Mouse (Mus musculus) midbrain, embryonic 12.5 days (tissue): ENCODE results near the gene Lrrc8d. TPM values are rescaled to one million over a fixed set of nuclear protein-coding genes. Genes with fewer than 3 reads are reported as not detected.
A peak's percentile ranks its signal among the peaks of the same experiment; 100 is the strongest.

Experiments used
- ATAC-seq: fragments of 200-750 bp; cut with Nextera tagmentation; 2 replicates; pipeline ENCODE4 v1.8.0; 2017; ENCODE audit warnings: low read depth, moderate TSS enrichment, moderate library complexity; ENCODE audit not compliant: low FRiP score
- H3K27ac ChIP-seq: fragments of 300-500 bp; sonication (generic); replicated peaks from 2 replicates; pipeline ENCODE4 v1.5.1; 2016; ENCODE audit warnings: mild to moderate bottlenecking
- H3K27me3 ChIP-seq: fragments of 300-500 bp; sonication (generic); 2 replicates; pipeline ENCODE4 v1.6.1; 2016; ENCODE audit warnings: mild to moderate bottlenecking
- H3K36me3 ChIP-seq: fragments of 300-500 bp; sonication (generic); 2 replicates; pipeline ENCODE4 v1.6.1; 2016
- H3K4me1 ChIP-seq: fragments of 300-500 bp; sonication (generic); 2 replicates; pipeline ENCODE4 v1.6.1; 2016
- H3K4me2 ChIP-seq: fragments of 300-500 bp; sonication (generic); replicated peaks from 2 replicates; pipeline ENCODE4 v1.6.1; 2016; ENCODE audit warnings: mild to moderate bottlenecking, moderate library complexity
- H3K4me3 ChIP-seq: fragments of 300-500 bp; sonication (generic); 2 replicates; pipeline ENCODE4 v1.5.1; 2016; ENCODE audit warnings: mild to moderate bottlenecking
- H3K9ac ChIP-seq: fragments of 300-500 bp; sonication (generic); replicated peaks from 2 replicates; pipeline ENCODE4 v1.6.1; 2016; ENCODE audit warnings: mild to moderate bottlenecking, moderate library complexity
- H3K9me3 ChIP-seq: fragments of 300-500 bp; sonication (generic); 2 replicates; pipeline ENCODE4 v1.6.1; 2016; ENCODE audit warnings: mild to moderate bottlenecking
- WGBS: fragments of 180-500 bp; shearing (Covaris S2); methylation state at CpG from one replicate; pipeline ENCODE4 v1.1.7; 2016; 5-methylcytosine and 5-hydroxymethylcytosine counted together
- polyA plus RNA-seq: library from polyadenylated mRNA; unstranded; fragments of >200 nt; fragmentation: Nextera tagmentation; extraction: Ambion mirVana; gene quantifications from 2 replicates; pipeline ENCODE4 v1.2.1, GENCODE M21; 2016

The Lrrc8d gene
- polyA plus RNA-seq, 1 experiment from 2014 or later, result 34.7 TPM

- Histone ChIP-seq H3K27ac (no peak overlapping the region), H3K4me2 (no peak overlapping the region)
- whole genome bisulfite sequencing, result 68% methylated on average over 9 of the region's 9 CpGs
These were observed 4.8 kb downstream of the Lrrc8d start for GRCm38 (mm10) chr5:105704573-105704972.

GRCm38 (mm10) chr5:105706635-105707034 is 6.9 kb downstream of the Lrrc8d start:
- Histone ChIP-seq H3K36me3 (0 out of 2 replicates have a peak, but pooled peaks cover 5% of the 10 kb centered on the region), H3K27me3 (no peaks in the 10 kb centered on the region), H3K4me1 (peaks cover 33% of the 10 kb centered on the region), H3K27ac (no peak overlapping the region), H3K9me3 (no peaks in the 10 kb centered on the region), H3K4me2 (no peak overlapping the region), H3K9ac (no peak overlapping the region), H3K4me3 (no peak overlapping the region)
- ATAC-seq, result no peak
- whole genome bisulfite sequencing, result 89% methylated on average over 11 of the region's 11 CpGs

More at GRCm38 (mm10) chr5:105704573-105704972, 4.8 kb downstream of the Lrrc8d start:
- Histone ChIP-seq H3K27me3 (no peaks in the 10 kb centered on the region), H3K9ac (no peak overlapping the region), H3K4me1 (peaks cover 37% of the 10 kb centered on the region), H3K9me3 (no peaks in the 10 kb centered on the region), H3K36me3 (0 out of 2 replicates have a peak, but pooled peaks cover 5% of the 10 kb centered on the region), H3K4me3 (no peak overlapping the region)
- no peak for ATAC-seq

- Histone ChIP-seq H3K36me3 (0 out of 2 replicates have a peak, but pooled peaks cover 5% of the 10 kb centered on the region), H3K4me1 (peaks cover 20% of the 10 kb centered on the region), H3K9me3 (no peaks in the 10 kb centered on the region), H3K4me2 (no peak overlapping the region), H3K4me3 (no peak overlapping the region), H3K27me3 (no peaks in the 10 kb centered on the region), H3K9ac (no peak overlapping the region), H3K27ac (no peak overlapping the region)
- ATAC-seq, result no peak
- WGBS, result 86% methylated on average over 5 of the region's 5 CpGs
These were observed 8.5 kb downstream of the Lrrc8d start for GRCm38 (mm10) chr5:105708276-105708675.

- peaks cover 5% of the 10 kb centered on the region; the same call in 1 of the 2 replicates for H3K36me3 ChIP-seq
- no peak overlapping the region for H3K4me3 ChIP-seq
- no peaks in the 10 kb centered on the region for H3K27me3 ChIP-seq
- no peak overlapping the region for H3K27ac ChIP-seq
- no peak overlapping the region for H3K4me2 ChIP-seq
- H3K4me1 ChIP-seq, result peaks cover 11% of the 10 kb centered on the region
- H3K9me3 ChIP-seq, result no peaks in the 10 kb centered on the region
- H3K9ac ChIP-seq, result no peak overlapping the region
- ATAC-seq, result no peak
- WGBS, result 95% methylated on average over 7 of the region's 7 CpGs
These were observed 10.7 kb downstream of the Lrrc8d start for GRCm38 (mm10) chr5:105710473-105710872.

- 87% methylated on average over 6 of the region's 6 CpGs for WGBS
- no peak overlapping the region for H3K4me3 ChIP-seq
- ATAC-seq, result no peak
- H3K9me3 ChIP-seq, result no peaks in the 10 kb centered on the region
- H3K4me1 ChIP-seq, result peaks cover 32% of the 10 kb centered on the region
- H3K36me3 ChIP-seq, result peaks cover 8% of the 10 kb centered on the region; the same call in 1 of the 2 replicates
- no peak overlapping the region for H3K27ac ChIP-seq
- no peak overlapping the region for H3K4me2 ChIP-seq
- no peak overlapping the region for H3K9ac ChIP-seq
- no peaks in the 10 kb centered on the region for H3K27me3 ChIP-seq
These were observed 14.7 kb downstream of the Lrrc8d start for GRCm38 (mm10) chr5:105714446-105714845.

- no peak overlapping the region for H3K4me2 ChIP-seq
These were observed 15.3 kb downstream of the Lrrc8d start for GRCm38 (mm10) chr5:105715095-105715494.

GRCm38 (mm10) chr5:105715531-105716124 is 15.9 kb downstream of the Lrrc8d start:
- WGBS, result 71% methylated on average over 10 of the region's 10 CpGs
- ATAC-seq, result peak; percentile 47; the same call in 1 of the 2 replicates
- no peak overlapping the region for H3K9ac ChIP-seq
- H3K27me3 ChIP-seq, result no peaks in the 10 kb centered on the region
- H3K27ac ChIP-seq, result no peak overlapping the region; the same call in 1 of the 2 replicates
- H3K4me2 ChIP-seq, result no peak overlapping the region
- peaks cover 32% of the 10 kb centered on the region for H3K4me1 ChIP-seq
- H3K36me3 ChIP-seq, result peaks cover 16% of the 10 kb centered on the region
- H3K4me3 ChIP-seq, result no peak overlapping the region
- no peaks in the 10 kb centered on the region for H3K9me3 ChIP-seq

More at GRCm38 (mm10) chr5:105715095-105715494, 15.3 kb downstream of the Lrrc8d start:
- no peak for ATAC-seq
- no peaks in the 10 kb centered on the region for H3K27me3 ChIP-seq
- peaks cover 12% of the 10 kb centered on the region for H3K36me3 ChIP-seq
- no peaks in the 10 kb centered on the region for H3K9me3 ChIP-seq
- H3K4me1 ChIP-seq, result peaks cover 32% of the 10 kb centered on the region
- 84% methylated on average over 8 of the region's 8 CpGs for WGBS
- H3K4me3 ChIP-seq, result no peak overlapping the region
- no peak overlapping the region; the same call in 1 of the 2 replicates for H3K27ac ChIP-seq
- no peak overlapping the region for H3K9ac ChIP-seq

GRCm38 (mm10) chr5:105717294-105717693 is 17.5 kb downstream of the Lrrc8d start:
- Histone ChIP-seq H3K27me3 (no peaks in the 10 kb centered on the region), H3K4me1 (peaks cover 32% of the 10 kb centered on the region), H3K36me3 (peaks cover 16% of the 10 kb centered on the region), H3K9me3 (no peaks in the 10 kb centered on the region), H3K4me2 (no peak overlapping the region), H3K27ac (0 out of 2 replicates have a peak overlapping the region, but pooled peaks have one; percentile 15), H3K4me3 (no peak overlapping the region), H3K9ac (no peak overlapping the region)
- ATAC-seq, result no peak
- WGBS, result 76% methylated on average over 7 of the region's 7 CpGs

- Histone ChIP-seq H3K9ac (no peak overlapping the region), H3K4me3 (no peak overlapping the region), H3K4me2 (no peak overlapping the region), H3K4me1 (peaks cover 32% of the 10 kb centered on the region), H3K27me3 (no peaks in the 10 kb centered on the region), H3K36me3 (peaks cover 21% of the 10 kb centered on the region), H3K27ac (no peak overlapping the region), H3K9me3 (no peaks in the 10 kb centered on the region)
- 87% methylated on average over 11 of the region's 11 CpGs for WGBS
- ATAC-seq, result no peak
These were observed 18.4 kb downstream of the Lrrc8d start for GRCm38 (mm10) chr5:105718138-105718670.

- H3K9ac ChIP-seq, result no peak overlapping the region
- H3K4me2 ChIP-seq, result no peak overlapping the region
- no peak for ATAC-seq
- WGBS, result 96% methylated on average over 4 of the region's 4 CpGs
- no peaks in the 10 kb centered on the region for H3K27me3 ChIP-seq
- peaks cover 19% of the 10 kb centered on the region for H3K4me1 ChIP-seq
- no peaks in the 10 kb centered on the region for H3K9me3 ChIP-seq
- no peak overlapping the region for H3K27ac ChIP-seq
- H3K36me3 ChIP-seq, result peaks cover 20% of the 10 kb centered on the region
- H3K4me3 ChIP-seq, result no peak overlapping the region
These were observed 21.5 kb downstream of the Lrrc8d start for GRCm38 (mm10) chr5:105721267-105721666.

- no peak overlapping the region for H3K9ac ChIP-seq
- H3K36me3 ChIP-seq, result peaks cover 20% of the 10 kb centered on the region
- peaks cover 5% of the 10 kb centered on the region; the same call in 1 of the 2 replicates for H3K4me1 ChIP-seq
- no peak overlapping the region for H3K4me2 ChIP-seq
- ATAC-seq, result no peak
- H3K27me3 ChIP-seq, result no peaks in the 10 kb centered on the region
- H3K4me3 ChIP-seq, result no peak overlapping the region
- 95% methylated on average over 11 of the region's 11 CpGs for WGBS
- no peaks in the 10 kb centered on the region for H3K9me3 ChIP-seq
- H3K27ac ChIP-seq, result no peak overlapping the region
These were observed 23.0 kb downstream of the Lrrc8d start for GRCm38 (mm10) chr5:105722807-105723206.

- no peak overlapping the region for H3K4me2 ChIP-seq
- H3K27ac ChIP-seq, result no peak overlapping the region
- no peaks in the 10 kb centered on the region for H3K9me3 ChIP-seq
- H3K27me3 ChIP-seq, result no peaks in the 10 kb centered on the region; the same call in 1 of the 2 replicates
- H3K4me1 ChIP-seq, result peaks cover 22% of the 10 kb centered on the region
- H3K4me3 ChIP-seq, result no peak overlapping the region
- ATAC-seq, result no peak
- H3K9ac ChIP-seq, result no peak overlapping the region
- WGBS, result 89% methylated on average over 6 of the region's 6 CpGs
- peaks cover 13% of the 10 kb centered on the region; the same call in 1 of the 2 replicates for H3K36me3 ChIP-seq
These were observed 30.5 kb downstream of the Lrrc8d start for GRCm38 (mm10) chr5:105730193-105730831.
